Mouse (Mus musculus): ENCODE data around the gene Vmn1r35. TPM values are rescaled to one million over a fixed set of nuclear protein-coding genes. Genes with fewer than 3 reads are reported as not detected.
"Not testable (repeated sequence)": the region's sequence is repeated elsewhere in the genome, so short reads cannot be mapped to it uniquely, and the experiment has no call there.

Vmn1r35 gene
- not detected in 3 replicates for total RNA-seq (2017)

DNA sequence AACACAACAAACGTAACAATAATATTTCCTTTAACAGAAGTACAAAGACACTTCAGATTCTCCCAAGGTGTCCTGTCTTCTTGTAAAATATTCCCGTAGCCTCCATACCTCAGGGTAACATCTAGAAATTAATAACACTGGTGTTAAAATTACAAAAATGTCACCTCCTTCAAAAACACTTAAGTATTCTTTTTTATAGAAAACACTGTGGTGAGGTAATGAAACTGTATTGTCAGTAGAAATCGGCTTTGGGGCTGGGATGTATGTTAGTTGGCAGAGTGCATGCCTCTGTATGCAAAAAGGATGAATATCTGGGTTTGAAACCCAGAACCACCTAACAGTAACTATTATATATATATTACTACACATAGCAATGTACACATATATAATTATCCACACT, at the start of gene Vmn1r35:
Vmn1r35 (minus strand) TSS at position 101 of the 400 bp plus-strand sequence.
- no peak for ATAC-seq (replicated peaks; ENCODE audit: insufficient number of reproducible peaks, low FRiP score, low TSS enrichment, poor library complexity, severe bottlenecking)

- ATAC-seq (replicated peaks; ENCODE audit: insufficient number of reproducible peaks, low FRiP score, low TSS enrichment, poor library complexity, severe bottlenecking) = not testable (repeated sequence)
Observed at GRCm38 (mm10) chr6:66729082-66729481, 43.4 kb upstream of the Vmn1r35 start, which contains the start of gene Vmn1r37. Gene Vmn1r37 (plus strand): TSS chr6:66729382.

- not testable (repeated sequence) for ATAC-seq (replicated peaks; ENCODE audit: insufficient number of reproducible peaks, low FRiP score, low TSS enrichment, poor library complexity, severe bottlenecking)
Observed at GRCm38 (mm10) chr6:66719068-66719467, 33.4 kb upstream of the Vmn1r35 start, which contains the start of gene Vmn1r36. Gene Vmn1r36 (minus strand): TSS chr6:66719168.

DNA sequence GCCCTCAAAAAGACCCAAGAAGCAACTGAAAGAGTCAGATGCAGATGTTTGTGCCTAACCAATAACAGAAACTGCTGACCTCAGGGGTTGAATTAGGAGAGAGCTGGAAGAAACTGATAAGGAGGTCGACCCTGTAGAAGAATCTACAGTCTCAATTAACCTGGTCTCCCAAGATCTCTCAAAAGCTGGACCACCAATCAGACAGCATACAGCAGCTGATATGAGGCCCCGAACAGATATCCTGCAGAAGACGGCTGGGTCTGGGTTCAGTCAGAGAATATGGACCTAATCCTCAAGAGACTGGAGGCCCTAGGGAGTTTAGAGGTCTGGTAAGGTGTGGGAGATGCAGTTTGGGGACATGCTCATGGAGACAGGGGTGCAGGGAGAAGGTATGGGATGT, 28.1 kb upstream of the Vmn1r35 start:
- no peak for ATAC-seq (replicated peaks; ENCODE audit: insufficient number of reproducible peaks, low FRiP score, low TSS enrichment, poor library complexity, severe bottlenecking)

DNA sequence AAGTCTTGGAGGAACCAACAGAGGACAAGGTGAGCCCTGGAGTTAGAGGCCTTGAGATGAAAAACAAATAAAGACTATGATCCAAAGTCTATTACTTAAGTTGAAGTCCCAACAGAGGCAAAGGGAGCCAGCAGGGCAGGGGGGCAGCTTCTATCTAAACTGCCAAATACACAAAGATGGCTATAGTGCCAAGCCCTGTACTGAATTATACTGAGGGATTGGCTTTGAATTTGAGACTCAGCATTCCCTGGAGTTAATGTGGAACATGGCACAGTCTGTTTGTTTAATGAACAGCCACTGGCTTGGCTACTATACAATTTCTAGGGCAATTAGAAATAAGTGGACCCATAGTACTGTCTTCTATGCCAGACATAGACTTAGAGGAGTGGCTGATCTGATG, 23.2 kb upstream of the Vmn1r35 start:
- ATAC-seq (replicated peaks; ENCODE audit: insufficient number of reproducible peaks, low FRiP score, low TSS enrichment, poor library complexity, severe bottlenecking) = no peak

DNA sequence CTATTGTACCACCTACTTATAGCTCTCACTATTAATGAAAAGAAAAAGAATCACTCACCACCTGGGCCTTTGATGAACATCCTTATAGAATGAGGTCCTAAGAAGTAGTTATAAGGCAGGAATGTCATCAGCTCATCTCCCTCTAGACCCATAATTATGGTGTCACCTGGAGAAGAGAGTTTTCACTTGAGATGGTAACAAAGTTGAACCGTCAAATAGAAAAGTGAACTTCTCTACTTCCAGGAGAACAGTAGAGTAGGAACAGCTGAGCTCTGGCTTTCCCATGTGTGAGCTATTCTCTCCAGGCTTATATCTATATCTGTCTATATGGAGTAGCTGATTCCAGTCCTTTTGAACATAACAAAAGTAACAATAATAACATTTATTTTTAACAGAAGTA, 41.9 kb downstream of the Vmn1r35 start, which contains the start of gene Vmn1r34:
Vmn1r34 (minus strand) TSS at position 101 of the 400 bp plus-strand sequence.
- ATAC-seq (replicated peaks; ENCODE audit: insufficient number of reproducible peaks, low FRiP score, low TSS enrichment, poor library complexity, severe bottlenecking) = no peak

Other genes starting within 250 kb of the Vmn1r35 start
- 6.0 to 13.7 TPM (median 11.3 TPM) in 3 replicates for gene Mad2l1, start 150.5 kb downstream of the Vmn1r35 start, total RNA-seq (2017)
- gene Vmn1r32, start 125.8 kb downstream of the Vmn1r35 start, total RNA-seq (2017) = 0.64 TPM in 1 of 3 replicates, not detected in the others
- not detected in 3 replicates for gene Vmn1r33, start 67.6 kb downstream of the Vmn1r35 start, total RNA-seq (2017)
- gene Vmn1r34, start 42.0 kb downstream of the Vmn1r35 start, total RNA-seq (2017) = not detected in 3 replicates
- gene Vmn1r36, start 33.3 kb upstream of the Vmn1r35 start, total RNA-seq (2017) = not detected in 3 replicates
- not detected in 3 replicates for gene Vmn1r37, start 43.5 kb upstream of the Vmn1r35 start, total RNA-seq (2017)
- not detected in 3 replicates for gene Vmn1r38, start 96.7 kb upstream of the Vmn1r35 start, total RNA-seq (2017)
- not detected in 3 replicates for gene Vmn1r39, start 124.7 kb upstream of the Vmn1r35 start, total RNA-seq (2017)
- gene Gng12, start 210.5 kb upstream of the Vmn1r35 start, total RNA-seq (2017) = 10.5 to 20.8 TPM (median 19.7 TPM) in 3 replicates

Measured in monocyte, adult 5-6 weeks (primary cell).